Mouse (Mus musculus): ENCODE measurements around the gene Sec24d. TPM values are rescaled to one million over a fixed set of nuclear protein-coding genes. Genes with fewer than 3 reads are reported as not detected.

Sec24d gene
- polyA plus RNA-seq, 1 experiment from 2014 or later = 18.8 TPM

GRCm38 (mm10) chr3:123256181-123257101 lies 10.8 kb upstream of the Sec24d start:
- H3K4me2 ChIP-seq = peak overlapping the region; percentile 28
- H3K27ac ChIP-seq = no peak overlapping the region
- H3K27me3 ChIP-seq (replicated peaks) = no peaks in the 10 kb centered on the region
- peak; percentile 77 for ATAC-seq
- peaks cover 11% of the 10 kb centered on the region for H3K4me1 ChIP-seq
- H3K9ac ChIP-seq = no peak overlapping the region
- H3K9me3 ChIP-seq (replicated peaks) = no peaks in the 10 kb centered on the region
- no peaks in the 10 kb centered on the region for H3K36me3 ChIP-seq
- 39% methylated on average over 11 of the region's 11 CpGs for WGBS (ENCODE audit: insufficient replicate concordance)
- H3K4me3 ChIP-seq = no peak overlapping the region

DNA sequence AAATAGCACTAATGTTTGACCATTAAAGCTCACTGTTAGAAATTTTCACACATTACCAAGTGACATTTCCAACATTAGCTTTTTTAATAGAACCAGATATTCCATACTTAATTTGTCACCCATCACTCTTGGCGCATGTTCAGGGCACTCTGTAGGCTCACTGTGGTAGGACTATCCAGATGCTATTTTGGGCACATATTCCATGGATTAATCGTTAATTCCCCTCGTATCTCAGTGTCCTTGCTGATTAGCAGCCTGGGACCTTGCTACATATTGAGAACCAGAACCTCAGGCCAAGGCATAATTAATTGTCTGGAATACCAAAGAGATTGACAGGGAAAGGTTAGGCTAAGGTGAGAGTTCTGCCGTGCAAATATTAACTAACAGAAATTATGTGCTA lies 8.5 kb upstream of the Sec24d start:
- no peaks in the 10 kb centered on the region for H3K36me3 ChIP-seq
- no peak overlapping the region for H3K27ac ChIP-seq
- no peak overlapping the region for H3K4me2 ChIP-seq
- no peak overlapping the region for H3K9ac ChIP-seq
- peaks cover 11% of the 10 kb centered on the region for H3K4me1 ChIP-seq
- no peak overlapping the region for H3K4me3 ChIP-seq
- H3K9me3 ChIP-seq (replicated peaks) = no peaks in the 10 kb centered on the region
- no peak for ATAC-seq
- H3K27me3 ChIP-seq (replicated peaks) = no peaks in the 10 kb centered on the region
- WGBS (ENCODE audit: insufficient replicate concordance) = 70% methylated on average over 4 of the region's 4 CpGs

DNA sequence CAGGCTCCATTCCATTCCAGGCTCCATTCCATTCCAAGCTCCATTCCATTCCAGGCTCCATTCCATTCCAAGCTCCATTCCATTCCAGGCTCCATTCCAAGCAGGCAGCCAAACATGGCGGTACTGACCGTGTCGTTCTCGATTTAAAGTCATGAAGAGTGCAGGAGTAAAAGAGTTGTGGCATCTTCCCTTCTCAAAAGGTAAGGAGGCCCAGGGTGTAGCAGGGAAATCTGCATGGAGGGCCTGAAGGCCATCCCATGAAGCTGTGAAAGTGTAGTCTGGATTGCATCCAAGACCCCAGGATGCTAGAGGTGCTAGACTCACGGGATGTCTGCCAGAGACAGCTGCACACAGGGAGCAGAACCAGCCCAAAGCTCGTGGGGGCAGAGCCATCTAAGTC lies 2.5 kb upstream of the Sec24d start:
- Histone ChIP-seq H3K36me3 (peaks cover 2% of the 10 kb centered on the region; the same call in 1 of the 2 replicates), H3K4me3 (no peak overlapping the region), H3K9me3 (replicated peaks) (no peaks in the 10 kb centered on the region), H3K27me3 (replicated peaks) (peaks cover 36% of the 10 kb centered on the region), H3K9ac (no peak overlapping the region), H3K4me1 (no peaks in the 10 kb centered on the region), H3K27ac (no peak overlapping the region), H3K4me2 (no peak overlapping the region)
- 64% methylated on average over 6 of the region's 6 CpGs for WGBS (ENCODE audit: insufficient replicate concordance)
- no peak for ATAC-seq

DNA sequence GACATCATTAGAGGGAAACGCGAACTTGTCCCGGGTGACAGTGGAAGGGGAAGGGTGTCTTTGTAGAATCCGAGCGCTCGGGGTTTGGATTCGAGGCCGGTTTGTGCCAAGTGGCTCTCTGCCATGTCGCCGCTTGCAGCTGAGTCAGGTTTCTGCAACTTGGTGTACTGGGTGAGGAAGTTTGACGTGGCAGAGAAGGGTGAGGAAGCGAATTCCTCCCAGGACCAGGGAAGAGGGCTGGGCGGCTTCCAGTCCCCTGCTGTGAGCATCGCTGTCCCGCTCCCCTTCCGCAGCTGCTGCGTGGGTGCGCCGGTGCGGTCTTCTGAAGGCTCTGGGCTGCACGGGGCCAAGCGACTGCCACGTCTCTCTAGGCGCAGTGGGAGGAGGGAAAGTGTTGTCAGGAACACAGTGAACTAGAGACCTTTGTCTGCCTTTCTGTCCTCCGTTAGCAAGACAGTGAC lies 516 bp downstream of the Sec24d start:
- peak; percentile 41 for ATAC-seq
- Histone ChIP-seq H3K27ac (peak overlapping the region; percentile 27; the same call in 1 of the 2 replicates), H3K9ac (peak overlapping the region; percentile 61)

GRCm38 (mm10) chr3:123282866-123283615 lies 15.8 kb downstream of the Sec24d start:
- Histone ChIP-seq H3K9ac (no peak overlapping the region), H3K27ac (no peak overlapping the region), H3K4me1 (no peaks in the 10 kb centered on the region), H3K4me3 (no peak overlapping the region), H3K4me2 (no peak overlapping the region), H3K36me3 (peaks cover 30% of the 10 kb centered on the region), H3K9me3 (replicated peaks) (no peaks in the 10 kb centered on the region), H3K27me3 (replicated peaks) (no peaks in the 10 kb centered on the region)
- 55% methylated on average over 12 of the region's 12 CpGs for WGBS (ENCODE audit: insufficient replicate concordance)
- ATAC-seq = no peak

More for the DNA sequence above, 516 bp downstream of the Sec24d start:
- H3K4me3 ChIP-seq = peak overlapping the region; percentile 63
- H3K27me3 ChIP-seq (replicated peaks) = peaks cover 36% of the 10 kb centered on the region
- WGBS (ENCODE audit: insufficient replicate concordance) = under 1% methylated on average over 25 of the region's 25 CpGs
- H3K4me1 ChIP-seq = no peaks in the 10 kb centered on the region
- H3K9me3 ChIP-seq (replicated peaks) = no peaks in the 10 kb centered on the region
- H3K36me3 ChIP-seq = peaks cover 19% of the 10 kb centered on the region
- H3K4me2 ChIP-seq = peak overlapping the region; percentile 79

DNA sequence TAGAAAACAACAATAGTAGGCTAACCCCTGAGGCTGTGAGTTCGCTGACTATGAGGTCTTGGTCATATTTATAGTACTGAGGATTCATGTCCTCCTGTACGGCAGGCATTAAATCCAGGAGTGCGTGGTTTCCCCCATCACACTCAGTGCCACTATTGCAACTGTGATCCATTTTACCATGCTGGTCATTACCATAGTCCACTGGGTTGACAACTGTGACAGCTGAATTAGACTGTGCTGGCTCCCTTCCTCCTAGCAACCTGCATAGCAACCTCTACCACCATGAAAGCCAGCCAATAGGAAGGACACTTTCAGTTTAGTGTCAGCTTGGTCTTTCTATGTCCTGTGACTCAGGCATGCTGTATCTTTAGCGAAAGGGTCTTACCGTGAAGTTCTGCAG lies 17.0 kb downstream of the Sec24d start:
- peaks cover 24% of the 10 kb centered on the region for H3K36me3 ChIP-seq
- no peak overlapping the region for H3K4me2 ChIP-seq
- H3K9ac ChIP-seq = no peak overlapping the region
- 75% methylated on average over 5 of the region's 5 CpGs for WGBS (ENCODE audit: insufficient replicate concordance)
- H3K27me3 ChIP-seq (replicated peaks) = no peaks in the 10 kb centered on the region
- no peak overlapping the region for H3K27ac ChIP-seq
- ATAC-seq = no peak
- H3K4me1 ChIP-seq = no peaks in the 10 kb centered on the region
- no peaks in the 10 kb centered on the region for H3K9me3 ChIP-seq (replicated peaks)
- H3K4me3 ChIP-seq = no peak overlapping the region

- Histone ChIP-seq H3K9ac (no peak overlapping the region), H3K27ac (no peak overlapping the region), H3K36me3 (peaks cover 17% of the 10 kb centered on the region), H3K4me3 (no peak overlapping the region), H3K27me3 (replicated peaks) (no peaks in the 10 kb centered on the region), H3K9me3 (replicated peaks) (no peaks in the 10 kb centered on the region), H3K4me2 (no peak overlapping the region), H3K4me1 (no peaks in the 10 kb centered on the region)
- no peak for ATAC-seq
These were observed 18.4 kb downstream of the Sec24d start for GRCm38 (mm10) chr3:123285649-123286048.

- Histone ChIP-seq H3K9ac (no peak overlapping the region), H3K4me3 (no peak overlapping the region), H3K9me3 (replicated peaks) (no peaks in the 10 kb centered on the region), H3K27ac (no peak overlapping the region), H3K36me3 (peaks cover 19% of the 10 kb centered on the region), H3K4me2 (no peak overlapping the region), H3K4me1 (no peaks in the 10 kb centered on the region), H3K27me3 (replicated peaks) (no peaks in the 10 kb centered on the region)
- ATAC-seq = no peak
- WGBS (ENCODE audit: insufficient replicate concordance) = 49% methylated on average over 9 of the region's 9 CpGs
These were observed 21.8 kb downstream of the Sec24d start for GRCm38 (mm10) chr3:123288856-123289570.

GRCm38 (mm10) chr3:123291670-123292069 lies 24.4 kb downstream of the Sec24d start:
- Histone ChIP-seq H3K9me3 (replicated peaks) (no peaks in the 10 kb centered on the region), H3K27ac (no peak overlapping the region), H3K36me3 (peaks cover 34% of the 10 kb centered on the region)

GRCm38 (mm10) chr3:123296654-123297053 lies 29.4 kb downstream of the Sec24d start:
- Histone ChIP-seq H3K9ac (no peak overlapping the region), H3K27me3 (replicated peaks) (no peaks in the 10 kb centered on the region), H3K27ac (no peak overlapping the region), H3K4me1 (no peaks in the 10 kb centered on the region), H3K4me2 (no peak overlapping the region), H3K9me3 (replicated peaks) (no peaks in the 10 kb centered on the region), H3K36me3 (peaks cover 46% of the 10 kb centered on the region), H3K4me3 (no peak overlapping the region)
- WGBS (ENCODE audit: insufficient replicate concordance) = 59% methylated on average over 11 of the region's 11 CpGs
- no peak for ATAC-seq

More at GRCm38 (mm10) chr3:123291670-123292069, 24.4 kb downstream of the Sec24d start:
- Histone ChIP-seq H3K4me1 (no peaks in the 10 kb centered on the region), H3K4me3 (no peak overlapping the region), H3K4me2 (no peak overlapping the region), H3K27me3 (replicated peaks) (no peaks in the 10 kb centered on the region), H3K9ac (no peak overlapping the region)
- ATAC-seq = no peak

- whole genome bisulfite sequencing (ENCODE audit: insufficient replicate concordance) = 79% methylated on average over 9 of the region's 9 CpGs
- no peaks in the 10 kb centered on the region for H3K27me3 ChIP-seq (replicated peaks)
- no peak overlapping the region for H3K27ac ChIP-seq
- no peak for ATAC-seq
- no peaks in the 10 kb centered on the region for H3K4me1 ChIP-seq
- no peak overlapping the region for H3K4me3 ChIP-seq
- H3K9me3 ChIP-seq (replicated peaks) = no peaks in the 10 kb centered on the region
- peaks cover 56% of the 10 kb centered on the region for H3K36me3 ChIP-seq
- no peak overlapping the region for H3K4me2 ChIP-seq
- no peak overlapping the region for H3K9ac ChIP-seq
These were observed 31.0 kb downstream of the Sec24d start for GRCm38 (mm10) chr3:123298283-123298682.

GRCm38 (mm10) chr3:123301521-123301920 lies 34.3 kb downstream of the Sec24d start:
- 67% methylated on average over 2 of the region's 2 CpGs for WGBS (ENCODE audit: insufficient replicate concordance)
- H3K27ac ChIP-seq = no peak overlapping the region
- H3K4me1 ChIP-seq = no peaks in the 10 kb centered on the region
- H3K4me3 ChIP-seq = no peak overlapping the region
- no peak for ATAC-seq
- H3K36me3 ChIP-seq = peaks cover 42% of the 10 kb centered on the region
- no peak overlapping the region for H3K4me2 ChIP-seq
- H3K27me3 ChIP-seq (replicated peaks) = no peaks in the 10 kb centered on the region
- H3K9me3 ChIP-seq (replicated peaks) = no peaks in the 10 kb centered on the region
- H3K9ac ChIP-seq = no peak overlapping the region
